Mouse (Mus musculus) forelimb bud, embryonic 11.5 days (tissue): ENCODE results near the gene Hsd17b3.
"Not testable (repeated sequence)": the region's sequence is repeated elsewhere in the genome, so short reads cannot be mapped to it uniquely, and the experiment has no call there.

Experiments used
- DNase-seq: peaks from one replicate; pipeline ENCODE4 v3.0.0-alpha.2; 2012; ENCODE audit warnings: low read depth, low spot score

Gene Hsd17b3

GRCm38 (mm10) chr13:64081012-64081919 is 7.8 kb downstream of the Hsd17b3 start:
- no peak for DNase-seq

DNA sequence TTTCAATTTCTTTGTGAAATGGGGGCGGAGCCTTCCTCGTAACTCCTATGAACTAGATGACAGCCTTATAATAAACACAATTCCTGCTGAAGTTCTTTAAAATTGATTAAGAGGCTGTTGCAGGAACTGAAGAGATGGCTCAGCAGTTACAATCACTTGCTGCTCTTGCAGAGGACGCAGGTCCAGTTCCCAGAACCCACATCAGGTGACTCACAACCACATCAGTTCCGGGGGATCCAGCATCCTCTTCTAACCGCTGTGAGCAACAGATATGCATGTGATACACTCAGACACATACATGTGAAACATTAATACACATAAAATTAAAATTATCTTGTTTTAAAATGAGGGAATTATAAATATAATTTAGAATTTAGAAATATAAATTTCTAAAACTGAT is 11.4 kb downstream of the Hsd17b3 start:
- DNase-seq = no peak

- no peak for DNase-seq
These were observed 13.0 kb downstream of the Hsd17b3 start for GRCm38 (mm10) chr13:64076074-64076473.

DNA sequence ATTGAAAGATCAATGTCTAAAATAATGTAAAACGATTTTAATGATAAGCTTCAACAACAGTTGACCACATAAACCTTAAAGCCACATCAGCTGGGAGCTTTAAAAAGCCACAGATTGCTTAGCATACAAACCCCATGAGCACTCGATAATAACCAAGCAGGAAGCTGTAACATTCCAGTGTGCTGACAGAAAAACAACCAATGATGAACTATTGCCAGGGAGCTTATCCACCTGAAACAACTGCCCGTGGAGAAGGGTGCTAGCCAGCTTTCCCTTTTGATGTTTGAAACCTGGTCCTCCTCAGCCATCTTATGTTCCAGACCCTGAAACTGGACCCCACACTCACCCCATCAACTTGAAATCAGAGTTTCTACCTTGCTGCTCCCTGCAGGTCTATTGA is 22.4 kb downstream of the Hsd17b3 start:
- peak; percentile 14 for DNase-seq

GRCm38 (mm10) chr13:64064276-64064675 is 24.8 kb downstream of the Hsd17b3 start:
- DNase-seq = no peak

GRCm38 (mm10) chr13:64060935-64061506 is 28.0 kb downstream of the Hsd17b3 start:
- no peak for DNase-seq

DNA sequence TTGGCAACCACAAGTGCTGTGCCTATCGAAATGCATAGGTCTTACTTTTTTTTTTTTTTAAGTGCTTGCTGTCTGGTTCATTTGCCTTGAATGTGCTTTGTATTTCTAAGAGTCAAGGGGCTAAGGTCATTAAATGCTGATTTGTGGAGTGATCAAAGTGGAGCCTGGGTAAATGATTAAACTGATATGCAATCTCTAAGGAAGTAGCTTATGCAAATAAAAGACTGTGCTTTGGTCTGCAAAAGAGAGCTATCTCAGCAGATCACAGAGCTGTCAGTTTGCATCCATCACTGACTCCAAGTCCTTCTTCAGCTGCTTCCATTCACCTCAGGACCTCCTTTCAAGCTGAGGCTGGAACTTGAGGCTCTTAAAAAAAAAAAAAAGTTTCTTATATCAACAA is 35.1 kb downstream of the Hsd17b3 start:
- DNase-seq = no peak

DNA sequence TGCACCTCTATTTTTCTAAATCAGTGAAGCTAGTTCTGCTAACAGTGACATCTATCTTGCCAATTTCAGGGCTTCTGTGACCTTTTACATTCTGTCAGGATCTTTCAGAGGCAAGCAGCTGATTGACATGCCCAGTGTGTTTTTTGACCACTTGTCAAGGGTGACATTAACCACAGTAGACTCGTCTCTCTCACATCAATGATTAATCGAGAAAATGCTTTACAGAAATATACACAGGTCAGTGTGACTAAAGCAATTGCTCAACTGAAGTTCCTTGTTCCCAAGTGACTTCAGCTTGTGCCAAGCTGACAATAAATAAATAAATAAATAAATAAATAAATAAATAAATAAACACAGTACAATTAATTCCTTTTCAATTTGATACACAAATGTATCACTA is 36.7 kb downstream of the Hsd17b3 start:
- not testable (repeated sequence) for DNase-seq

GRCm38 (mm10) chr13:64050895-64051294 is 38.1 kb downstream of the Hsd17b3 start:
- DNase-seq = no peak

DNA sequence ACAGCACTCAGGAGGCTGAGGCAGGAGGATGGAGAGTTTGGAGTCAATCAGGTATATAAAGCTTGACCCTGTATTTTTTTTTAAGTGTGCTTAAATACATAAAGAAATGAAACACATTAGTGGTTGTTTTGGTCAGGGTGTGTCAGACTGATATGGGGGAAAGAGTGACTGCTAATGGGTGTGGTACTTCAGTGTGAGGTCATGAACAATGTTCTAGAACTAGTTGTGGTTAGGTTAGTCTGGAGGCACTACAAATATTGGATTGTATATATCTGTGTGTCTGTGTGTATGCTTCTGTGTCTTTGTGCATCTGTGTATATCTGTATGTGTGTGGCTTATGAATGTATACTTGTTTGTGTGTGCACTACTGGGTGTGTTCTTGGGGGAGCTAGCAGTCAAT is 39.5 kb downstream of the Hsd17b3 start:
- no peak for DNase-seq

- no peak for DNase-seq
These were observed 40.6 kb downstream of the Hsd17b3 start for GRCm38 (mm10) chr13:64048467-64048866.

- no peak for DNase-seq
These were observed 49.1 kb downstream of the Hsd17b3 start for GRCm38 (mm10) chr13:64039976-64040375.

- DNase-seq = no peak
These were observed 50.9 kb downstream of the Hsd17b3 start for GRCm38 (mm10) chr13:64038114-64038513.

DNA sequence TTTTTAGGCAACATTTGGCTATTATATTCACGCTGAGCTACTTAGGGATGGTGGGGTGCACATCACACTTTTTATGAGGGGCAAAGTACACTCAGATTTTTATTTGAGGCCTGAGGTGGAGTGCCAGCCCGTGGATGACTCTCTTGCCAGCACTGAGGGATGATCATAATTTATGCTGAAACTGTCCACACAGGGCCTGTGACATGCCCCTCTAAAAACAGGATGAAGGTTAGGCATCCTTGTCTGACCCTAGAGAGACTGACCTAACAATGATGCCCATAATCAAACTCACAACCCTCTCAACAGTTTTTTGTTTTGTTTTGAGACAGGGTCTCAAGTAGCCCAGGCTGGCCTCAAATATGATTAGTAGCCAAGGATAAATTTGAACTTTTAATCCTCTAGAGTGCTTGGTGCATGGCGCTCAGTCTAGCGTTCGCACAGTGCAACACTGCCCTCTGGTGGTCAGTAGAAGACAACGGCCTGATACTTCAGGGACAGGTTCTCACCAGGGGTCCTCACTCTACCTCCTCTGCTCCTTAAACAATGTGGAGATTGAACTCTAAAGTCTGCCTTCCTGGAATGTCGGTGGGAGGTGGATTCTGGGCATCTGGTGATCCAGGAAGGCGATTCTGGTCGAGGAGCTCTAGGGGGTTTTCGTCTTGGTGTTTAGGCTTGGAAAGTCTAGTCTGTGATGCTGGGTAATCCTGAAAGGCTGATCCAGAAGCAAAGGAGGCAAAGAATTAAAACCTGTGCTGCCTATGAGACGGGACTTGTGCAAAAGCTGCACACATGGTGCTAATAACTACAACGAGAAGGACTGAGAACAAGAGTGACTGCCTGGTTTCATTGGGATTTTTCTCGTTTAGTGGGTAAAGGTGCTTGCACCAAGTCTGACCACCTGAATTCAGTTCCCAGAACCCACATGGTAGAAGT is 52.7 kb downstream of the Hsd17b3 start:
- peak; percentile 94 for DNase-seq

DNA sequence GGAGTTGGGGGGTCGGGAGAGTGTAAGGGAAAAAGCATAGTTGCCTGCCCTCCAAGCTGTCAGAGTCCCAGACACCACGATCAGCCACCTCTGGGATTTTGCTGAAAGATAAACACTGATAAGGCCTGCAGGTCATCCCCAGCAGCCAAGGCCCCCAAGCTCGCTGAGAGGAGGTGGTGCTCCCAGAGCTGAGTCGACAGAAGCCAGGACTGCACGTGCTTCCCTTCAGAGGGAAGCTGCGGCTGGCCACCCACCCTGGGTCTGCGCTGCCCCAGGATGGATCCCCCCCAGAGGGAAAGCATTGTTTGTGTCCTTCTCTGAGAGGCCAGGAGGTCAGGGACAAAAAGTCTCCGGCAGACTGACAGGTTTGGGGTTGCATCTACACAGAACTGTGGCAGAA is 54.0 kb downstream of the Hsd17b3 start:
- DNase-seq = no peak

DNA sequence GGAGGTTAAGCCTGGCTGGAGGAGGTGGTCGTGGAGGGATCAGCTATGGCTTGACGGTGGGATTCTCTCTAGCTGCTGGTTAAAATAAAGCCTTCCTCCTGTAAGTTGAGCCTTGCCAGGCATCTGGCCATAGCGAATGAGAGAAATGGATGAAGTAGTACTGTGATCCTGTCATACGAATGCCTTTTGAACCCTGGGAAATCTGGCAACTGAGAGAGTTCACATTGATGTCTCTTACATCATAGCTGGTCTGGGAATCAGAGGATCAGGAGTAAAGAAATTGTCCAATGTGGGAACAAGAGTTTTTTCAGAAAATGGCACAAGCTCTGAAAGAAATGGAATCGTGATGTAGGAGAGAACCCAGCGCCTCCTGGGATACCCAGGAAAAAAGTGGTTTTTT is 55.1 kb downstream of the Hsd17b3 start:
- no peak for DNase-seq

- DNase-seq = no peak
These were observed 55.8 kb downstream of the Hsd17b3 start for GRCm38 (mm10) chr13:64033181-64033580.

GRCm38 (mm10) chr13:64031254-64031653 is 57.8 kb downstream of the Hsd17b3 start:
- no peak for DNase-seq

DNA sequence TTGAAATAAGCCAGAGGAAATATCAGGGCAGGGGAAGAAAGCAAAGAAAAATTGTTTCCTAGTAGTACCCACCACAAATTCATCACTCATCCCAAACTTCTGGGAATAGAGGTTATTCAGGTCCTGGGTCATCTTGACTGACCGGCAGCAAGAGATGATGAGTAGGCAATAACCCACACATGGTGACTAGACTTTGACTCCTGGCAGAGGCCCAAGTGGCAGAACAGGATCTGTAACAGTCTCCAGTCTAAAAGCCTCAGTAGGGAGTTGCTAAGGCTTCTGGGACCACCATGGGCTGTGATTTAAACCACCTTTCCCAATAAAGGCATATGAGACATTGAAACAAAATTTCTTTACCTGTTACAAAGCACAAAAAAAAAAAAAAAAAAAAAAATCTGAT is 58.2 kb downstream of the Hsd17b3 start:
- DNase-seq = no peak

DNA sequence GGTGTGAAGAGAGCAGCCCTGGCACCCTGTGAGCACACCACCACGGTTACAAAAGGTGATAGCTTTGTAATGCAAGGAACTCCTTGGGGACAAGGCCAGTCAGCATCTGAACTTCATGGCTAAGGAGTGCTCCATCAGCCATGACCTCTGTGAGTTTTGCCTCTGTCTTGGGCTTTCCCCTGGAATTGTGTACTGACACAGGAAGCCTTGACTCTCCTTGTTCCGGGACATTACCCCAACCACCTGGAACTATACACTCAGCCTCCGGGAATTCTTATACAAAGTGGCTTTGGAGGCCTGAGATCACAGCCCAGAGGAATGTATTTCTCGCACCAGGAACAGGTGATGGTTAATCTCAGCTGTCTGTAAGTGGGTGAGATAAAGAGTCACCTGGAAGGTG is 64.2 kb downstream of the Hsd17b3 start:
- no peak for DNase-seq

DNA sequence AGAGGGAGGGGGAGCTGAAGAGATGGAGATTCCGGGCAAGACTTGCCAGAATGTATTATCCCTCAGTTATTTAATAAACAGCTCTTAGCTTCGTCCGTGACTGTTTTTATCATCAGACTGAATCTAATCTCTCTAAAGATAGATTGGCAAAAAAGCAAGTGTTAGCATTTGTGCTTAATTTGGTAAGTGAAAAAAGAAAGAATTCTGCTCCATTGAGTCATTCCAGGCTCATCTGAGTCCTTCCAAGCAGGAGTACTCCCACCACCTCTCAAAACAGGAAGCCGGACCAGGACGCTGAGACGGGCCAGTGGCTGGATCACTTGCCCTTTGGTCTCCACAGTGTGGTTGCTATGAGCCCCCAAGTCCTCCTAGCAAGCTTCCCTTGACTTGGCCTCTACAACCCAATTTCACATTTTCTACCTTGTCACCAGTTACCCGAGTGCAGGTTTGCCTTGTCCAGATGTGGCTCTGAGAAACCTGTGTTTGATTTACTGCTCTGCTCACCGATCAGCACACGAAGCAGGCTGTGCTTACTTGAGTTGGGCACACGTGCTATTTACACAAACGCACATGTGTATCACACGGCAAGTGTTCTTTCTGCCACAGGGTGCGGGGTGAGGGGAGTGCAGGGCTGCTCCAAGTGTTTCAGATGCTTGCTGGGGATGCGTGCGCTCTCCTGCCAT is 66.1 kb downstream of the Hsd17b3 start:
- DNase-seq = peak; percentile 71
